Mouse (Mus musculus) heart, adult 2 months (tissue): Measurements from ENCODE around the gene Add3.

Experiments
- CTCF ChIP-seq: fragments of 200-600 bp; IDR thresholded peaks from 2 replicates; pipeline ENCODE4 v1.8.1; 2022; ENCODE audit warnings: antibody characterized with exemption, mild to moderate bottlenecking, moderate library complexity
- EP300 ChIP-seq: fragments of 200-500 bp; IDR thresholded peaks from 2 replicates; pipeline ENCODE4 v1.6.1; 2011; ENCODE audit warnings: low read depth, low read length, control low read depth; ENCODE audit not compliant: insufficient read depth

DNA sequence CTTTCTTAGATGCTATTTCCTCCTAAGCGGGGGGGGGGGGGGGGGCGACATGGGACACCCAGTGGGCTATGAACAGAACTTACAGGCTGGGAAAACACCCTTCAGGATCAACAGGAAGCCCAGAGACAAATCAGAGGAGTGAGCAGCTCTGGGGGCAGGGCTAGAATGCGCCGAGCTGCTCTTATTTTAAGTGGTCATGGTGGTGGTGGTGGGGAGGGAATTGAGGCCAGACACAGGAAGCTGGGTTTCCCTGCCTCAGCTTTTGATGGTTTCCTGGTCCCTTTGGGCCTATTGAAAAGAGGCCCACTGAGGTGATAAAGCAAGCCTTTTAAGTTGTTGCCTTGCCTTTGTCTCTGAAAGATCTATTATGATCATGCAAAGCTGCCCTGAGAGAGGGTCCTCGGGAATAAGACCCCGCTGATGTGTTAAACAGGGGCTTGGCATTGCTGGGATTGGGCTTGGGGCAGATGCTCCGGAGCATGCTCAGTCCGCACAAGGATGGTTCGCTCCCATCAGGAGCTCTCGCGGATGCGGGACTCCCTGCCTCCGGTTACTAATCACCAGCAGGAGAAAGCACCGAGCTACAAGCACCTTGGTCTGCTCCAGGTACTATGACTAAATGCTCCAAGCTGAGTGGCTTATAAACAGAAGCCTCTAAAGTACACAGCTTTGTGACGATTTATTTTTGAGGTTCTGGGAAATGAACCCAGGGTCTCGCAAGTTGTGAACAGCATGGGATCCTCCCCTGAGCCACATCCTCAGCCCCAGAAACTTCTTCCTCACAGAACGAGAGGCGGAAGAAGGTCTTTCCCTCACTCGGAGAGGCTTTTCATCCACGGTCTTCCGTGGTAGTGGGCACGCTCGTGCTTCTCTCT, 123.9 kb downstream of the Add3 start:
- TF ChIP-seq CTCF (no peak), EP300 (no peak)
